Mouse (Mus musculus) neural tube, embryonic 12.5 days (tissue): ENCODE results near the gene Hist2h3c1. TPM values are rescaled to one million over a fixed set of nuclear protein-coding genes. Genes with fewer than 3 reads are reported as not detected.
"Not testable (repeated sequence)": the region's sequence is repeated elsewhere in the genome, so short reads cannot be mapped to it uniquely, and the experiment has no call there.

Source experiments
- ATAC-seq: fragments of 200-750 bp; cut with Nextera tagmentation; 2 replicates; pipeline ENCODE4 v1.8.0; 2017; ENCODE audit warnings: low read depth, mild to moderate bottlenecking, moderate TSS enrichment, moderate library complexity; ENCODE audit not compliant: low FRiP score
- H3K27ac ChIP-seq: fragments of 300-500 bp; sonication (generic); 2 replicates; pipeline ENCODE4 v1.5.1; 2016
- H3K27me3 ChIP-seq: fragments of 300-500 bp; sonication (generic); replicated peaks from 2 replicates; pipeline ENCODE4 v1.6.1; 2016; ENCODE audit warnings: mild to moderate bottlenecking
- H3K36me3 ChIP-seq: fragments of 300-500 bp; sonication (generic); 2 replicates; pipeline ENCODE4 v1.6.1; 2016; ENCODE audit warnings: mild to moderate bottlenecking
- H3K4me1 ChIP-seq: fragments of 300-500 bp; sonication (generic); 2 replicates; pipeline ENCODE4 v1.6.1; 2016
- H3K4me2 ChIP-seq: fragments of 300-500 bp; sonication (generic); replicated peaks from 2 replicates; pipeline ENCODE4 v1.6.1; 2016; ENCODE audit warnings: mild to moderate bottlenecking
- H3K4me3 ChIP-seq: fragments of 300-500 bp; sonication (generic); 2 replicates; pipeline ENCODE4 v1.5.1; 2016
- H3K9ac ChIP-seq: fragments of 300-500 bp; sonication (generic); 2 replicates; pipeline ENCODE4 v1.6.1; 2016; ENCODE audit warnings: mild to moderate bottlenecking
- H3K9me3 ChIP-seq: fragments of 300-500 bp; sonication (generic); 2 replicates; pipeline ENCODE4 v1.6.1; 2016; ENCODE audit warnings: mild to moderate bottlenecking
- WGBS: fragments of 180-500 bp; shearing (Covaris S2); methylation state at CpG from one replicate; pipeline ENCODE4 v1.1.7; 2016; 5-methylcytosine and 5-hydroxymethylcytosine counted together
- polyA plus RNA-seq: library from polyadenylated mRNA; unstranded; fragments of >200 nt; fragmentation: Nextera tagmentation; extraction: Ambion mirVana; gene quantifications from 2 replicates; pipeline ENCODE4 v1.2.1, GENCODE M21; 2016

Gene Hist2h3c1
- 0.50 and 1.1 TPM in 2 replicates for polyA plus RNA-seq

GRCm38 (mm10) chr3:96246427-96246856 is at the start of gene Hist2h3c1:
Gene Hist2h3c1 (plus strand): TSS chr3:96246685.
- not testable (repeated sequence) for H3K27me3 ChIP-seq, H3K9me3 ChIP-seq, H3K27ac ChIP-seq, H3K36me3 ChIP-seq
- H3K4me3 ChIP-seq = peak within 1 kb of the TSS; percentile 34
- H3K4me2 ChIP-seq = peak within 1 kb of the TSS; percentile 58
- 0% methylated on average over 10 of the region's 47 CpGs for WGBS
- ATAC-seq = peak; percentile 90
- H3K4me1 ChIP-seq = peaks cover 18% of the 10 kb centered on the region
- peak within 1 kb of the TSS; percentile 59 for H3K9ac ChIP-seq

GRCm38 (mm10) chr3:96197129-96197749 is 49.2 kb upstream of the Hist2h3c1 start:
- ATAC-seq = peak; percentile 95
- Histone ChIP-seq H3K27me3 (no peaks in the 10 kb centered on the region), H3K4me3 (peak overlapping the region; percentile 64), H3K36me3 (peaks cover 13% of the 10 kb centered on the region), H3K9me3 (no peaks in the 10 kb centered on the region), H3K4me1 (peaks cover 11% of the 10 kb centered on the region), H3K27ac (peak overlapping the region; percentile 88), H3K9ac (peak overlapping the region; percentile 77), H3K4me2 (peak overlapping the region; percentile 93)
- WGBS = under 1% methylated on average over 50 of the region's 50 CpGs

GRCm38 (mm10) chr3:96198181-96198580 is 48.3 kb upstream of the Hist2h3c1 start:
- H3K36me3 ChIP-seq = peaks cover 6% of the 10 kb centered on the region; the same call in 1 of the 2 replicates
- H3K4me3 ChIP-seq = peak overlapping the region; percentile 5; the same call in 1 of the 2 replicates
- H3K4me2 ChIP-seq = peak overlapping the region; percentile 93
- ATAC-seq = 0 out of 2 replicates have a peak, but pooled peaks have one; percentile 8
- no peak overlapping the region for H3K27ac ChIP-seq
- H3K9ac ChIP-seq = peak overlapping the region; percentile 14; the same call in 1 of the 2 replicates
- no peaks in the 10 kb centered on the region for H3K27me3 ChIP-seq
- no peaks in the 10 kb centered on the region for H3K9me3 ChIP-seq
- 5% methylated on average over 6 of the region's 6 CpGs for WGBS
- peaks cover 11% of the 10 kb centered on the region for H3K4me1 ChIP-seq

- Histone ChIP-seq H3K4me1 (peaks cover 11% of the 10 kb centered on the region), H3K4me2 (0 out of 2 replicates have a peak overlapping the region, but pooled peaks have one; percentile 9)
- H3K36me3 ChIP-seq, ATAC-seq, H3K27ac ChIP-seq, H3K9ac ChIP-seq, H3K4me3 ChIP-seq, H3K9me3 ChIP-seq, H3K27me3 ChIP-seq: not testable (repeated sequence)
- WGBS = 33% methylated on average over 8 of the region's 8 CpGs
Measured at GRCm38 (mm10) chr3:96198601-96199251, 47.8 kb upstream of the Hist2h3c1 start.

GRCm38 (mm10) chr3:96199731-96200130 is 46.8 kb upstream of the Hist2h3c1 start:
- ATAC-seq = no peak
- no peak overlapping the region for H3K4me2 ChIP-seq
- H3K9ac ChIP-seq = no peak overlapping the region
- H3K4me1 ChIP-seq = peaks cover 11% of the 10 kb centered on the region
- no peak overlapping the region for H3K27ac ChIP-seq
- no peak overlapping the region for H3K4me3 ChIP-seq
- H3K27me3 ChIP-seq = no peaks in the 10 kb centered on the region
- no peaks in the 10 kb centered on the region for H3K9me3 ChIP-seq
- no peaks in the 10 kb centered on the region for H3K36me3 ChIP-seq
- 79% methylated on average over 2 of the region's 2 CpGs for WGBS

- H3K4me1 ChIP-seq = no peaks in the 10 kb centered on the region
- H3K27me3 ChIP-seq = no peaks in the 10 kb centered on the region
- no peak overlapping the region for H3K4me2 ChIP-seq
- H3K9me3 ChIP-seq = no peaks in the 10 kb centered on the region
- H3K4me3 ChIP-seq = no peak overlapping the region
- H3K36me3 ChIP-seq = no peaks in the 10 kb centered on the region
- 87% methylated on average over 3 of the region's 3 CpGs for WGBS
- no peak overlapping the region for H3K27ac ChIP-seq
- no peak for ATAC-seq
- H3K9ac ChIP-seq = no peak overlapping the region
Measured at GRCm38 (mm10) chr3:96207819-96208218, 38.7 kb upstream of the Hist2h3c1 start.

GRCm38 (mm10) chr3:96209242-96209641 is 37.2 kb upstream of the Hist2h3c1 start:
- H3K9me3 ChIP-seq = no peaks in the 10 kb centered on the region
- H3K27ac ChIP-seq = no peak overlapping the region
- no peak for ATAC-seq
- H3K4me1 ChIP-seq = no peaks in the 10 kb centered on the region
- no peak overlapping the region for H3K4me3 ChIP-seq
- H3K9ac ChIP-seq = no peak overlapping the region
- no peak overlapping the region for H3K4me2 ChIP-seq
- no peaks in the 10 kb centered on the region for H3K27me3 ChIP-seq
- WGBS = 25% methylated on average over 15 of the region's 15 CpGs
- no peaks in the 10 kb centered on the region for H3K36me3 ChIP-seq

- peak overlapping the region; percentile 53 for H3K9ac ChIP-seq
- peaks cover 17% of the 10 kb centered on the region; the same call in 1 of the 2 replicates for H3K4me1 ChIP-seq
- no peaks in the 10 kb centered on the region for H3K9me3 ChIP-seq
- peak overlapping the region; percentile 80 for H3K4me2 ChIP-seq
- H3K27me3 ChIP-seq = no peaks in the 10 kb centered on the region
- H3K4me3 ChIP-seq = peak overlapping the region; percentile 65
- peak overlapping the region; percentile 46 for H3K27ac ChIP-seq
- no peaks in the 10 kb centered on the region for H3K36me3 ChIP-seq
- WGBS = under 1% methylated on average over 12 of the region's 12 CpGs
- ATAC-seq = peak; percentile 52
Measured at GRCm38 (mm10) chr3:96219191-96219641, 27.3 kb upstream of the Hist2h3c1 start.

GRCm38 (mm10) chr3:96219661-96220130 is 26.8 kb upstream of the Hist2h3c1 start, which contains the start of the genes Bola1 and Hist2h2ab:
Gene Bola1 (minus strand): TSS chr3:96219709.
Gene Hist2h2ab (plus strand): TSS chr3:96219865.
- H3K4me1 ChIP-seq = peaks cover 17% of the 10 kb centered on the region; the same call in 1 of the 2 replicates
- WGBS = under 1% methylated on average over 36 of the region's 37 CpGs
- ATAC-seq = peak; percentile 91

GRCm38 (mm10) chr3:96220131-96220764 is 26.2 kb upstream of the Hist2h3c1 start:
- H3K9me3 ChIP-seq, H3K36me3 ChIP-seq, H3K27me3 ChIP-seq: not testable (repeated sequence)
- Histone ChIP-seq H3K9ac (peak overlapping the region; percentile 73), H3K4me2 (peak overlapping the region; percentile 80), H3K4me1 (peaks cover 17% of the 10 kb centered on the region; the same call in 1 of the 2 replicates), H3K27ac (peak overlapping the region; percentile 94), H3K4me3 (peak overlapping the region; percentile 65)
- ATAC-seq = peak; percentile 37
- under 1% methylated on average over 32 of the region's 47 CpGs for WGBS

More at GRCm38 (mm10) chr3:96219661-96220130, 26.8 kb upstream of the Hist2h3c1 start, which contains the start of the genes Bola1 and Hist2h2ab:
- peak within 1 kb of the TSS; percentile 94 for H3K27ac ChIP-seq
- no peaks in the 10 kb centered on the region for H3K36me3 ChIP-seq
- H3K9ac ChIP-seq = peak within 1 kb of the TSS; percentile 73
- H3K4me2 ChIP-seq = peak within 1 kb of the TSS; percentile 80
- no peaks in the 10 kb centered on the region for H3K27me3 ChIP-seq
- H3K4me3 ChIP-seq = peak within 1 kb of the TSS; percentile 65
- H3K9me3 ChIP-seq = no peaks in the 10 kb centered on the region

GRCm38 (mm10) chr3:96220765-96221639 is 25.5 kb upstream of the Hist2h3c1 start, which contains the start of the genes Hist2h2ac and Hist2h2be:
Gene Hist2h2ac (minus strand): TSS chr3:96220880.
Gene Hist2h2be (plus strand): TSS chr3:96221119.
- H3K27ac ChIP-seq = peak within 1 kb of the TSS; percentile 94
- H3K27me3 ChIP-seq = no peaks in the 10 kb centered on the region
- ATAC-seq = peak; percentile 77
- H3K9ac ChIP-seq = peak within 1 kb of the TSS; percentile 73
- peaks cover 17% of the 10 kb centered on the region; the same call in 1 of the 2 replicates for H3K4me1 ChIP-seq
- H3K4me2 ChIP-seq = peak within 1 kb of the TSS; percentile 80
- no peaks in the 10 kb centered on the region for H3K36me3 ChIP-seq
- no peaks in the 10 kb centered on the region for H3K9me3 ChIP-seq
- WGBS = under 1% methylated on average over 43 of the region's 43 CpGs
- peak within 1 kb of the TSS; percentile 65 for H3K4me3 ChIP-seq
